10 mouse cellular contexts compared by ENCODE assay signal in genomic region chr1:73954614-73955013, GRCm38 (mm10).
DNase-seq lines count a peak whose midpoint lies in the region; ATAC-seq lines count a peak whose summit lies in the region.
"Had no signal": no experiment of that assay in that cellular context is flagged by ENCODE, and none has a peak within 500 bp of the region (broad histone marks: within the 10 kb centered on the region; RNA-seq: fewer than 3 reads in every experiment).

No protein-coding gene starts in this region.

- peaks cover 30% of the 10 kb centered on the region for H3K4me1 ChIP-seq in hindbrain, embryonic 10.5 days (replicated peaks)
- H3K4me1 ChIP-seq in hindbrain, embryonic 14.5 days (replicated peaks; ENCODE audit: control insufficient read depth, insufficient read depth, low read length) = peaks cover 5% of the 10 kb centered on the region; the same call in 1 of the 2 replicates
- peaks cover 51% of the 10 kb centered on the region for H3K4me1 ChIP-seq in embryonic facial prominence, embryonic 15.5 days
- peaks cover 14% of the 10 kb centered on the region; the same call in 1 of the 2 replicates for H3K4me1 ChIP-seq in kidney, embryonic 14.5 days (ENCODE audit: control insufficient read depth, insufficient read depth, low read length)

- H3K36me3 ChIP-seq in hindbrain, embryonic 10.5 days = peaks cover 32% of the 10 kb centered on the region
- H3K36me3 ChIP-seq in hindbrain, embryonic 14.5 days (replicated peaks; ENCODE audit: control insufficient read depth, insufficient read depth) = no peaks in the 10 kb centered on the region
- peaks cover 26% of the 10 kb centered on the region for H3K36me3 ChIP-seq in embryonic facial prominence, embryonic 15.5 days
- peaks cover 26% of the 10 kb centered on the region for H3K36me3 ChIP-seq in kidney, embryonic 14.5 days (ENCODE audit: control insufficient read depth, insufficient read depth, low read length)
- H3K36me3 ChIP-seq in macrophage (ENCODE audit: inconsistent target) = peaks cover 19% of the 10 kb centered on the region; the same call in 1 of the 2 replicates

- no peaks in the 10 kb centered on the region for H3K79me2 ChIP-seq in macrophage (ENCODE audit: inconsistent target)

- H3K9ac ChIP-seq in hindbrain, embryonic 14.5 days = no peak overlapping the region
- no peak overlapping the region for H3K9ac ChIP-seq in embryonic facial prominence, embryonic 15.5 days
- H3K9ac ChIP-seq in kidney, embryonic 14.5 days (ENCODE audit: low read depth, low read length) = no peak overlapping the region
- H3K9ac ChIP-seq: neural tube, embryonic 12.5 days had no signal

- 70% methylated on average over 4 of the region's 4 CpGs for WGBS in hindbrain, embryonic 10.5 days
- 55% methylated on average over 4 of the region's 4 CpGs for WGBS in hindbrain, embryonic 14.5 days
- 50% methylated on average over 4 of the region's 4 CpGs for WGBS in embryonic facial prominence, embryonic 15.5 days
- WGBS in kidney, embryonic 14.5 days = 33% methylated on average over 4 of the region's 4 CpGs
- WGBS in macrophage (ENCODE audit: missing documents) = 92% methylated on average over 4 of the region's 4 CpGs

- peak overlapping the region; percentile 64; the same call in 1 of the 2 replicates for H3K27ac ChIP-seq in hindbrain, embryonic 10.5 days
- H3K27ac ChIP-seq in hindbrain, embryonic 14.5 days = no peak overlapping the region
- peak overlapping the region; percentile 55 for H3K27ac ChIP-seq in embryonic facial prominence, embryonic 15.5 days (replicated peaks)
- H3K27ac ChIP-seq in kidney, embryonic 14.5 days (ENCODE audit: low read depth, low read length) = peak overlapping the region; percentile 73; the same call in 1 of the 2 replicates
- peak overlapping the region; percentile 31; the same call in 1 of the 2 replicates for H3K27ac ChIP-seq in macrophage
- H3K27ac ChIP-seq: neural tube, embryonic 12.5 days had no signal

- H3K4me2 ChIP-seq in hindbrain, embryonic 14.5 days (replicated peaks) = no peak overlapping the region
- no peak overlapping the region for H3K4me2 ChIP-seq in embryonic facial prominence, embryonic 15.5 days (replicated peaks)
- no peak overlapping the region for H3K4me2 ChIP-seq in kidney, embryonic 14.5 days (replicated peaks; ENCODE audit: low read depth, low read length)
- H3K4me2 ChIP-seq: neural tube, embryonic 12.5 days had no signal

- no peaks in the 10 kb centered on the region for H3K9me3 ChIP-seq in hindbrain, embryonic 10.5 days
- H3K9me3 ChIP-seq in hindbrain, embryonic 14.5 days (ENCODE audit: control insufficient read depth, low read length) = no peaks in the 10 kb centered on the region
- H3K9me3 ChIP-seq in embryonic facial prominence, embryonic 15.5 days (replicated peaks) = no peaks in the 10 kb centered on the region
- no peaks in the 10 kb centered on the region for H3K9me3 ChIP-seq in kidney, embryonic 14.5 days (ENCODE audit: control insufficient read depth, low read length)
- H3K9me3 ChIP-seq: neural tube, embryonic 12.5 days had no signal

- no peak for DNase-seq in hindbrain, embryonic 10.5 days (ENCODE audit: low spot score)
- no peak for DNase-seq in hindbrain, embryonic 14.5 days (ENCODE audit: low spot score)
- no peak for DNase-seq in embryo, embryonic 10.5 days (ENCODE audit: low spot score)
- DNase-seq in cerebellum, adult 9-10 months = no peak

- no peak overlapping the region for H3K4me3 ChIP-seq in hindbrain, embryonic 10.5 days
- H3K4me3 ChIP-seq in hindbrain, embryonic 14.5 days (replicated peaks; ENCODE audit: low read length) = no peak overlapping the region
- H3K4me3 ChIP-seq in embryonic facial prominence, embryonic 15.5 days (replicated peaks) = no peak overlapping the region
- H3K4me3 ChIP-seq in kidney, embryonic 14.5 days (ENCODE audit: low read length) = no peak overlapping the region
- no peak overlapping the region for H3K4me3 ChIP-seq in macrophage (ENCODE audit: inconsistent target)
- H3K4me3 ChIP-seq: neural tube, embryonic 12.5 days had no signal

- no peak for ATAC-seq in hindbrain, embryonic 14.5 days (ENCODE audit: low FRiP score)
- no peak for ATAC-seq in embryonic facial prominence, embryonic 15.5 days (ENCODE audit: insufficient number of reproducible peaks, low FRiP score, low TSS enrichment, low read depth)
- ATAC-seq in kidney, embryonic 14.5 days (ENCODE audit: low FRiP score, low TSS enrichment) = peak; percentile 44
- ATAC-seq in cerebellum, adult (ENCODE audit: insufficient number of reproducible peaks, low FRiP score, low TSS enrichment) = no peak

- no peaks in the 10 kb centered on the region for H3K27me3 ChIP-seq in hindbrain, embryonic 10.5 days (ENCODE audit: insufficient read depth, poor library complexity, severe bottlenecking)
- no peaks in the 10 kb centered on the region for H3K27me3 ChIP-seq in hindbrain, embryonic 14.5 days (ENCODE audit: control insufficient read depth, insufficient read depth, low read length)
- H3K27me3 ChIP-seq in embryonic facial prominence, embryonic 15.5 days = no peaks in the 10 kb centered on the region
- H3K27me3 ChIP-seq in kidney, embryonic 14.5 days (ENCODE audit: control insufficient read depth, insufficient read depth, low read length) = no peaks in the 10 kb centered on the region
- H3K27me3 ChIP-seq: CH12.LX; neural tube, embryonic 12.5 days had no signal
